Mouse (Mus musculus): ENCODE measurements around the gene Rxfp4. TPM values are rescaled to one million over a fixed set of nuclear protein-coding genes. Genes with fewer than 3 reads are reported as not detected.

Rxfp4 gene
- polyA plus RNA-seq, 1 experiment = not detected

DNA sequence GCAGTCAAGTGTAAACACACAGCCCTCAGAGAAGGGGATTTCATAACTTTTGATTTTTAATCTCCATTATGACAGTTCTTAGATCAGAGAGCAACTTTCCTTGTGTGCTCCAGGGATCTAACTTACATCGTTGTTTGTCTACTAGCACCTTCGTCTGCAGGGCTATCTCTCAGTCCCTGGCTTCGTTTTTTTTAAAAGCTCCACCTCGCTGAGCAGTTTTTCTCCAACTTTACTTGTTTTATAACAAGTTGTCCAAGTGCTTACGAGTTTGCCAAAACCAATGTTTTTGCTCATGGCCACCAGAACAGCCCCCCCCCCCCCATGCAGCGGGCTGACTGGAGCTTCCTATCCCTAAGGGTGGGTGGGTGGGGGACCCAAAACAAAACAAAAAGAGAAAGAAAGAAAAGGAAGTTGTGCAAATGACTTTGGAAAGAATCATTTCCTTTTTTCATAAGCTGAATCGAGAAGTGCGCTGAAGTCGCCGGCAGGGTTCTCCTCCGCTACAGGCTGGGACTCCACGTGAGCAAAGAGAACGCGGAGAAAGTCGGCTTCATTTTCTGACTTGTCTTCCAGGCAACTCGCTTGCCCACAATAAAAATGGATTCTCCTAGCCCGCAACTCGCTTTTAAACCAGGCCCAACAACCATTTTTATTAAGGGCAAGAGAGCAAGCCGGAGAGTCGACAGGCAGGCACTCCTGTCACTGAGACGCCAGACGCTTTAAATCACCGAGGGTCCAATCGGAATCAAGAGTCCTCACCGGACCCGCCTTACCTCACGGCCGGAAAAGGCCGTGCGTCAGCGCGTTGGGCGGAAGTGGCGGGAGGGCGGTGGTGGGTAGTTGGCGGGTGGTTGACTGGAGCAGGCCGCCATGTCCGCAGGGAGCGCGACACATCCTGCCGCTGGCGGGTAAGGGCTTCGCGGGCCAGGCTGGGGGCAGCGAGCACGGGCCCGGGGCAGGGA lies 32.3 kb upstream of the Rxfp4 start, which contains the start of gene Khdc4:
TSS of gene Khdc4 (plus strand) at position 824 of the 962 bp plus-strand sequence.
- peak within 1 kb of the TSS; percentile 86 for H3K27ac ChIP-seq (ENCODE audit: insufficient read depth, low read length)
- TF ChIP-seq CTCF (IDR thresholded peaks at IDR 0.05; ENCODE audit: borderline replicate concordance, insufficient read depth, low read length) (no peak), POLR2A (IDR thresholded peaks at IDR 0.05; ENCODE audit: low read depth, low read length) (peak; percentile 87)
- H3K4me3 ChIP-seq (ENCODE audit: insufficient read depth, low read length) = peak within 1 kb of the TSS; percentile 98
- H3K4me1 ChIP-seq (ENCODE audit: control insufficient read depth, insufficient read depth, low read length) = peaks cover 3% of the 10 kb centered on the region

DNA sequence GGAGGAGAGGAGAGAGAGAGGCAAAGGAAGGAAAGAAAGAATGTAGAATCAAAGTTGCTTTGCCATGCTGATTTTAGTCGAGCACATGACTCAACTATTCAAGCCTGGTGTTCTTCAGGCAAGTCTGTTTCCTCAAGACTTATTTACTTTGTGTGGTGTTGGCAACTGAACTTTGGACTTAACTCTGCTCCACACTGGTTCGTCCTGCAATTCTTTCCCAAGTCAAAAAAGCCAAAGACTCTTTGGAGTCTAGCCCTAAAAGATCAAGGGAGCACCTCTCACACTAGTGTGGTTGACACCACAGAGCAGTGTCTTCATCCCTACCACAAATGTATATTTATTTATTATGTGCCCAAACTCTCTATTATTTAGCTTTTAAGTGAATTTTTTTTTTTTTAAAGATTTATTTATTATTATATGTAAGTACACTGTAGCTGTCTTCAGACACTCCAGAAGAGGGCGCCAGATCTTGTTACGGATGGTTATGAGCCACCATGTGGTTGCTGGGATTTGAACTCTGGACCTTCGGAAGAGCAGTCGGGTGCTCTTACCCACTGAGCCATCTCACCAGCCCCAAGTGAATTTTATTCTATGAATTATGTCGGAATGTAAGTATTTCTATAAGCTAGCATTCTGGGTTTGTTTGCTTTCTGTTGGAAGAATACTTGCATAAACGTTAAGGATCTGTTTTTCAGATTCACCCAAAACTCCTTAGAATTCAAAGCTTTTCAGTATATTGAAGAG lies 31.5 kb upstream of the Rxfp4 start:
- TF ChIP-seq CTCF (IDR thresholded peaks at IDR 0.05; ENCODE audit: borderline replicate concordance, insufficient read depth, low read length) = no peak
- TF ChIP-seq POLR2A (IDR thresholded peaks at IDR 0.05; ENCODE audit: low read depth, low read length) = no peak
- Histone ChIP-seq H3K27ac (ENCODE audit: insufficient read depth, low read length) (peak overlapping the region; percentile 84), H3K4me3 (ENCODE audit: insufficient read depth, low read length) (no peak overlapping the region), H3K4me1 (ENCODE audit: control insufficient read depth, insufficient read depth, low read length) (peaks cover 3% of the 10 kb centered on the region)

DNA sequence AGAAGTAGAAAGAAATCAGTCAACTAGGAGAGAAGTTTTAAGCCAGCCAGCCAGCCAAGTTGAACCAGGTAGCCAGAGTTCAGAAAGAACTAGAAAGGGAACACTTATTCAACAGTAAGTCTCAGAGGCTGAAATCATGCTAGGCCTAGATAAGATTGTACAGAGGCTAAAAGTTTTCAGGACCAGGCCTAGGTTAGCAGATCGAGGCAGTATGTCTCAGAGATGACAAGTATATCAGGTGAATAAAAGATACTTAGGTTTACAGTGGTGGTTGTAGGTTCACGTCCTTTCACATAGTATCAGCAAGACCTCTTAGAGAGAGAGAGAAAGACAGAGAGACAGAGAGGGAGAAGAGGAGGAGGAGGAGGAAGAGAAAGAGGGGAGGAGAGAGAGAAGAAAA lies 30.9 kb upstream of the Rxfp4 start:
- TF ChIP-seq POLR2A (IDR thresholded peaks at IDR 0.05; ENCODE audit: low read depth, low read length) (no peak), CTCF (IDR thresholded peaks at IDR 0.05; ENCODE audit: borderline replicate concordance, insufficient read depth, low read length) (no peak)
- H3K4me3 ChIP-seq (ENCODE audit: insufficient read depth, low read length) = no peak overlapping the region
- no peak overlapping the region for H3K27ac ChIP-seq (ENCODE audit: insufficient read depth, low read length)
- peaks cover 3% of the 10 kb centered on the region for H3K4me1 ChIP-seq (ENCODE audit: control insufficient read depth, insufficient read depth, low read length)

DNA sequence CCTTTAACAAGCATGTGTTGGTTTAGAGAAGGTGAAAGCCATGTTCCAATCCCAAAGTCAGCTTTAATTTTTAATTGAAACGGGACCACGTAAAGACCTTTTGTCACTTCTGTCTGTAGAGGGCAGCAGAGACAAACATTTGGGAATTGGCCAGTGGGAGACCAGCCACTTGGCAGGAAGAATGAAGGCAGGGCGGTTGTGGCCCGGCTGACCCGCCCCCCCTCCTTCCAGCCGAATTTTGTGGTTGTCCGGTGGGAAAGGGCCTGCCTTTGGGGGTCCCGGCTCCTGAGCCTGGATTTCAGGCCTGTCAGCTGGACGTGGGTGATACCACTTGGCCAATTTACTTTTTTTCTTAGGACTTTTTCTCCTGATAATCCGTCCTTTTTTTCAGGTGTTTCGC lies 24.5 kb upstream of the Rxfp4 start:
- H3K4me3 ChIP-seq (ENCODE audit: insufficient read depth, low read length) = peak overlapping the region; percentile 12; the same call in 1 of the 2 replicates
- no peaks in the 10 kb centered on the region for H3K4me1 ChIP-seq (ENCODE audit: control insufficient read depth, insufficient read depth, low read length)
- TF ChIP-seq CTCF (IDR thresholded peaks at IDR 0.05; ENCODE audit: borderline replicate concordance, insufficient read depth, low read length) (peak; percentile 18; the same call in 1 of the 2 replicates), POLR2A (IDR thresholded peaks at IDR 0.05; ENCODE audit: low read depth, low read length) (no peak)
- no peak overlapping the region for H3K27ac ChIP-seq (ENCODE audit: insufficient read depth, low read length)

DNA sequence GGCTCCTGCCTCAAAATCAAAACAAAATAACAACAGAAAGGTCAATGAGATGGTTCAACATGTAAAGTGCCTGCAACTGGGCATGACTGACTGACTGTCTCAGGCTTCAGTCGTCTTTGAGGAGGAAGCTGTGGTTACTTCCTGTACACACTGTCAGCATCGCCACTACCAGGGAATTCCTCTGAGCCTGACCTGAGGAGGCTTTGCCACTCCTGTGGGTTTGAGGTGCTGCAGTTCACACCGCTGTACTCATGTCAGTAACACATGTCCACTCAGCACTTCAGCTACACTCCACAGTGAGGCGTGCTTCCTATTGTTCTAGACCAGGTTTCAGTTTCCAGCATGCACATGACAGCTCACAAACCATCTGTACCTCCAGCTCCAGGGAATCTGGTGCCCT lies 11.2 kb upstream of the Rxfp4 start:
- no peak for TF ChIP-seq CTCF (IDR thresholded peaks at IDR 0.05; ENCODE audit: borderline replicate concordance, insufficient read depth, low read length)
- no peak for TF ChIP-seq POLR2A (IDR thresholded peaks at IDR 0.05; ENCODE audit: low read depth, low read length)
- H3K27ac ChIP-seq (ENCODE audit: insufficient read depth, low read length) = no peak overlapping the region
- no peak overlapping the region for H3K4me3 ChIP-seq (ENCODE audit: insufficient read depth, low read length)
- H3K4me1 ChIP-seq (ENCODE audit: control insufficient read depth, insufficient read depth, low read length) = no peaks in the 10 kb centered on the region

DNA sequence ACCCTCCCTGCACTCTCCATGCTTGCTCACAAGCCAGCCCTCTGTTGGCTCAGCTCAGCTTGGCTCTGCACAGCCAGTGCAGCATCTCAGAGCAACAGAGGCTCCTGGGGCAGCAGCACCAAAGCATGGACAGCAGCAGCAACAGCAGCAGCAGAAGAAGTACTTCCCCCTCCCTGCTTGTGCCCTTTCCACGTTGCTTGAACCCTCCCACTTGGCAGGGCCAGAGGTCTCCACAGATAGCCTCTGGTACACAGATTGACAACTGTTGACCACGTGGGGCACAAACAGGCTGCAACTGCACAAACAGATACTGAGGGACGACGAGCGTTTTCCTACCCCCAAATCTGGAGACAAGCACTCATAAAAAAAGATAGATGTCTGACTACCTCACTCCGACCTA lies 6.9 kb upstream of the Rxfp4 start:
- no peak for TF ChIP-seq POLR2A (IDR thresholded peaks at IDR 0.05; ENCODE audit: low read depth, low read length)
- no peak for TF ChIP-seq CTCF (IDR thresholded peaks at IDR 0.05; ENCODE audit: borderline replicate concordance, insufficient read depth, low read length)

DNA sequence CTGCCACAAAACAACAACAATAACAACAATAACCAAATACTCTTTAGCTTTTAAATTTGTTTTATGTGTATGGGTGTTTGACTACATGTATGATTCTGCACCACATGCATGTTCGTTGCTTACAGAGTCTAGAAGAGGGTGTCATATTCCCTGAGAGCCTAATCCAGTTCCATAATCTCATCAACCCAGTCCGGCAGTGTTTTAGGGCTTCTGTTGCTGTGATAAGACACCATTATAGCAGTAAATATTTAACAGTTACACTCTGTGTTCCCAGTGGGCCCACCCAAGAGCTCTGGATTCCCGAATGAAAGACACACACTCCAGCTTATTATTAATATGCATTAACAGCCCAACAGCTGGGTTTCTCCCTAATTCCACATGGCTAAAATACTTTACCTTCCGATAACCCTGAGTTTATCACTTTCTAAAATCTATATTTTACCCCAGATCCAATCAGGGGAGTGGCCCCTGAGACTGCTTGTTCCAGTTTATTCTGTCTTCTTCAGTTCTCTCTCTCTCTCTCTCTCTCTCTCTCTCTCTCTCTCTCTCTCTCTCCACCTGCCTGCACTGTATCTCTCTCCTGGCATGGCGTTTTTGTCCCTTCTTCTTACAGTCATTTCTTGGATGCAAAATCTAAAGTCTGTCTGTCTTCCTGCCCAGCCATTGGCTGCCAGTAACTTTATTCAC lies 5.6 kb upstream of the Rxfp4 start:
- Histone ChIP-seq H3K4me3 (ENCODE audit: insufficient read depth, low read length) (no peak overlapping the region), H3K27ac (ENCODE audit: insufficient read depth, low read length) (no peak overlapping the region), H3K4me1 (ENCODE audit: control insufficient read depth, insufficient read depth, low read length) (peaks cover 5% of the 10 kb centered on the region)
- no peak for TF ChIP-seq POLR2A (IDR thresholded peaks at IDR 0.05; ENCODE audit: low read depth, low read length)
- no peak for TF ChIP-seq CTCF (IDR thresholded peaks at IDR 0.05; ENCODE audit: borderline replicate concordance, insufficient read depth, low read length)

More for the DNA sequence above, 6.9 kb upstream of the Rxfp4 start:
- Histone ChIP-seq H3K4me1 (ENCODE audit: control insufficient read depth, insufficient read depth, low read length) (no peaks in the 10 kb centered on the region), H3K27ac (ENCODE audit: insufficient read depth, low read length) (no peak overlapping the region), H3K4me3 (ENCODE audit: insufficient read depth, low read length) (no peak overlapping the region)

DNA sequence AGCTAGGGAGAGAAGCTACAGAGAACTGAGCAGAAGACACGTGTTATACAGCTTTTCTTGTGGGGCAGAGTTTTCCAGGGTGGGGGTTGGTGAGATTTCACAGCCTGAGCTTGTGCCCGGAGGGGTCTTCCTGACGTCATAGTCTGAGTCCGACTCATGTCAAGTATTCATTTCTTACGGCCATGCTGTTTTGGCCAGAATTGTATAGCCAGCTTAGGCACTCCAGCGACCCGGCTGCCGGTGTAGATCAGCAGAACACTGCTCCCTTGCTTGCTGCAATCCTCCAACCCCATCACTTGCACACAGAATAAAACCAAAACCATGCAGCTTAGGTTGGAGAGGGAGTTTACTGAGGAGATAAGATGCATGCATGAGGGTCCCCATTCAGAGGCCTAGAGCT lies 2.7 kb upstream of the Rxfp4 start:
- Histone ChIP-seq H3K4me3 (ENCODE audit: insufficient read depth, low read length) (no peak overlapping the region), H3K27ac (ENCODE audit: insufficient read depth, low read length) (no peak overlapping the region), H3K4me1 (ENCODE audit: control insufficient read depth, insufficient read depth, low read length) (peaks cover 5% of the 10 kb centered on the region)
- TF ChIP-seq POLR2A (IDR thresholded peaks at IDR 0.05; ENCODE audit: low read depth, low read length) (no peak), CTCF (IDR thresholded peaks at IDR 0.05; ENCODE audit: borderline replicate concordance, insufficient read depth, low read length) (no peak)

DNA sequence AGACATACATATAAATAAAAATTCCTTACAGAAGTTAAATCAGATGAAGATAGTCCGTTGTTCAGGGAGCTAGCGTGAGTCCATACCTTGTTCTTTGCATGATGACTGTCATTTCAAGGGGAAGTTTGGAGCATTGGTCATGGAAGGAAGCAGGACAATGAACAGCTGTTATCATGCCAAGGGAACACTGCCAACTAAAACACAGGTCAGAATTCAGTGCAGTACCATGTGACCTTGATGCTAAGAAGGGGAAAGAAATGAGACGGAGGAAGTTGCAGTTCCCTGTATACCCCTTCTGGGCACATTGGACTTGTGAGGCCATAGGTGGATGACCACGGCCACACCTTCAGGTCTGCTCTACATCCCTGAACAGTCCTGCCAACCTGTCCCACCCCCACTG lies 1.7 kb upstream of the Rxfp4 start:
- TF ChIP-seq POLR2A (IDR thresholded peaks at IDR 0.05; ENCODE audit: low read depth, low read length) = no peak
- TF ChIP-seq CTCF (IDR thresholded peaks at IDR 0.05; ENCODE audit: borderline replicate concordance, insufficient read depth, low read length) = no peak
- H3K4me1 ChIP-seq (ENCODE audit: control insufficient read depth, insufficient read depth, low read length) = peaks cover 5% of the 10 kb centered on the region
- no peak overlapping the region for H3K27ac ChIP-seq (ENCODE audit: insufficient read depth, low read length)
- H3K4me3 ChIP-seq (ENCODE audit: insufficient read depth, low read length) = no peak overlapping the region

Measured in embryonic fibroblast, embryonic 13.5 days (primary cell).